Mouse (Mus musculus): ENCODE data around the gene Serpina3i. TPM values are rescaled to one million over a fixed set of nuclear protein-coding genes. Genes with fewer than 3 reads are reported as not detected.

The Serpina3i gene
- polyA plus RNA-seq (2015; fragmentation: Nextera tagmentation; extraction: Ambion mirVana): 0.40 and 0.87 TPM in 2 replicates

DNA sequence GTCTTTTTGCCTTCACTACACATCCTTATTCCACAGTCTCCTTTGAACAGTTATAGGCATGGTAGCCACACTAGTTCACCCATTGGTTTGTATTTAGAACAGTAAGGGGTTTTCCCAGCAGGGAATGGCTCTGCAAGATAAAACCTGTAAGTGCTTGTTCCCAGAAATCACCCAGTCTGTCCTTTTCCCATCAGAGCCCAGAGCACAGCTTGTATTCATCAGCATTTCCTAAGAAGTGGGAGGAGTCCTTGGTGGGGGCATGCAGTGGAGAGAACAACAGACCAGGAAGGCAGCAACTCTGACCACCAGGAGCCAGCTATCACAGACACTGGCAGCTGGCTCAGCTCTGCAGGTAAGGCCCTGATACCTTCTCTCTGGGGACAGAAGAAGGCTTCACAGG lies at the start of gene Serpina3i:
TSS of gene Serpina3i (plus strand) at position 260 of the 400 bp plus-strand sequence.

DNA sequence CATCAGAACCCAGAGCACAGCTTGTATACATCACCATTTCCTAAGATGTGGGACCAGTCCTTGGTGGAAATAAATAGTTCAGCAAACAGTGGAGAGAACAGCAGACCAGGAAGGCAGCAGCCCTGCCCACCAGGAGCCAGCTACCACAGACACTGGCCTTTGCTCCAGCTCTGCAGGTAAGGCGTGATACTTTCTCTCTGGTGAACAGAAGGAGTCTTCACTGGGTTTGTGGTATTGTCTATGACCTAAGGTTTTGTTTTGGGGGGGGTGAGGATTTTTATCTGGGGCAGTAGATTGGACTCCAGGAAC lies 48.5 kb upstream of the Serpina3i start, which contains the start of gene Serpina3f:
TSS of gene Serpina3f (plus strand) at position 100 of the 309 bp plus-strand sequence.

GRCm38 (mm10) chr12:104235915-104236314 lies 27.0 kb upstream of the Serpina3i start, which contains the start of gene Serpina3g:
Gene Serpina3g, plus strand, starts transcription at chr12:104236245.

GRCm38 (mm10) chr12:104314253-104314652 lies 51.3 kb downstream of the Serpina3i start, which contains the start of gene Serpina3j:
Gene Serpina3j, plus strand, starts transcription at chr12:104314553.

Other genes with a start within 250 kb of the Serpina3i start
- gene Serpina9, start 249.4 kb upstream of the Serpina3i start, polyA plus RNA-seq (2015; fragmentation: Nextera tagmentation; extraction: Ambion mirVana): 0.12 TPM in 1 of 2 replicates, not detected in the other
- not detected in 2 replicates for gene Serpina12, start 218.7 kb upstream of the Serpina3i start, polyA plus RNA-seq (2015; fragmentation: Nextera tagmentation; extraction: Ambion mirVana)
- 0.08 and 0.23 TPM in 2 replicates for gene Serpina5, start 162.0 kb upstream of the Serpina3i start, polyA plus RNA-seq (2015; fragmentation: Nextera tagmentation; extraction: Ambion mirVana)
- not detected in 2 replicates for gene Serpina3a, start 150.4 kb upstream of the Serpina3i start, polyA plus RNA-seq (2015; fragmentation: Nextera tagmentation; extraction: Ambion mirVana)
- gene Serpina3b, start 135.1 kb upstream of the Serpina3i start, polyA plus RNA-seq (2015; fragmentation: Nextera tagmentation; extraction: Ambion mirVana): not detected in 2 replicates
- gene Serpina3c, start 109.3 kb upstream of the Serpina3i start, polyA plus RNA-seq (2015; fragmentation: Nextera tagmentation; extraction: Ambion mirVana): 1.5 and 1.9 TPM in 2 replicates
- gene Serpina3f, start 48.6 kb upstream of the Serpina3i start, polyA plus RNA-seq (2015; fragmentation: Nextera tagmentation; extraction: Ambion mirVana): 0.24 and 0.61 TPM in 2 replicates
- gene Serpina3g, start 26.9 kb upstream of the Serpina3i start, polyA plus RNA-seq (2015; fragmentation: Nextera tagmentation; extraction: Ambion mirVana): 28.0 and 36.0 TPM in 2 replicates
- not detected in 2 replicates for gene Serpina3j, start 51.4 kb downstream of the Serpina3i start, polyA plus RNA-seq (2015; fragmentation: Nextera tagmentation; extraction: Ambion mirVana)
- 18.3 and 21.4 TPM in 2 replicates for gene Serpina3k, start 75.4 kb downstream of the Serpina3i start, polyA plus RNA-seq (2015; fragmentation: Nextera tagmentation; extraction: Ambion mirVana)
- gene Serpina3m, start 75.4 kb downstream of the Serpina3i start, polyA plus RNA-seq (2015; fragmentation: Nextera tagmentation; extraction: Ambion mirVana): 10.4 and 13.1 TPM in 2 replicates
- gene Serpina3n, start 143.6 kb downstream of the Serpina3i start, polyA plus RNA-seq (2015; fragmentation: Nextera tagmentation; extraction: Ambion mirVana): 9.6 and 15.7 TPM in 2 replicates
- gene Gsc, start 210.2 kb downstream of the Serpina3i start, polyA plus RNA-seq (2015; fragmentation: Nextera tagmentation; extraction: Ambion mirVana): 0.14 TPM in 1 of 2 replicates, not detected in the other

Data from adrenal gland, postnatal 0 days (tissue).